Mouse (Mus musculus) left cerebral cortex, adult 9 months (tissue): ENCODE measurements at regions not wholly inside any gene's neighbourhood (a gene's known extent, or its start where the extent isn't known, plus 50 kb on each side); places are given as distances from the start of the nearest gene placed in this dataset.
A peak's percentile ranks its signal among the peaks of the same experiment; 100 is the strongest.

ENCODE experiments used
- DNase-seq, 2 experiments: peaks; one replicate each; pipeline ENCODE4 v3.0.0; 2022; ENCODE audit warnings: low spot score in 2 of 2

DNA sequence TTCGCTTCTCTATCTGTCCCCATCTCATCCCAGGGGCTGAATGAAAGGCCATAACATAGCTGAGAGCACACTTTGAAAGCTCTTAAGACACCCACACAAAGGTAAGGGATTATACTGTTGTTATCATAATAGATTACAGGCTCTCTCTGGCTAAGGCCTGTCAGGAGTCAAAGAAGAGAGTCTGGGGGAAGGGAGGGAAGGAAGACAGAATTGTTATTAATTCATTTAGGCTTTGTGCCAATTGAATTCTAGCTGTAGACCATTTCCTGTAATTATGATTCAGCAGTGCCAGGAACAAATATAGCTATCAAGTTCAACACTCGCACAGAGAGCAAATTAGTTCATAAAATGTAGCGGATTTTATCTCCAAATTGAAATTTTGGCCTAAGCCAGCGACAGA, 369.3 kb upstream of the Gm10306 start:
- no peak for DNase-seq

- no peak for DNase-seq
Measured at GRCm38 (mm10) chr4:94188354-94188753, 368.0 kb upstream of the Gm10306 start.

DNA sequence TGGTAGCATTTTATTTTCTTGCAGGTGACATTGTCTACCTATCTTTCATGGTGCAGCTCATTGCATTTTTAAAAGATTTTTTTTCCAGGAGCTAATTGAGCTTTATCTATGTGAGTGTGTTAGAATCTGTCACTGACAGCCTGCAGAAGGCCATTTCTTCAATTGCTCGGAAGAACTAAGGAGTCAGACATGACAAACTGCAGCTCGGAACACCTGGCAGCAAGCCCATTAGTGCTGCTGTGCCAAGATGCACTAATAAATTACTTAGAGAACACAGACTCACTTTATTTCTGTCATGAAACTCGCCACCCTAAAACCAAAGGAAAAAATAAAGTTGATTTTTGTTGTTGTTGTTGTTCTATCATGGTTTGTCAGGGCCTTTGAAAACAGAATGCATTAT, 367.5 kb upstream of the Gm10306 start:
- no peak for DNase-seq

DNA sequence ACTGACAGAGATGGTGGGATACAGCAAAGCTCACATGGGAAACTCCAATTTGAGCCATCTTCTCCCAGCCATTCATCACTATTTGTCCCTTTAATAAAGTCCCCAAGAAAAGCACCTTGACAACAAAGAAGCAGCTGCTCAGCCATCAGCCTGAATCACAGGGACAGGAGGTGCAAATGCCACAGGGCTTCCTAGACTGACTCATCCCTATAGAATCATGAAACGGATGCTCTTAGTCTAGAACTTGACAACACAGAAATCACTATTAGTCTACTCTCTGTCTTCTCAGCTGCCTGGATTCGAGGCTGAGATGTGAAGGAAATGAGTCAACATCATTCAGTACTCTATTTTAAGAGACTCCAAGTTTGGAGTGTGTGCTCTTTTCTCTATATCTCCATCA, 365.4 kb upstream of the Gm10306 start:
- DNase-seq, result peak in 1 of 2 experiments; percentile 4

GRCm38 (mm10) chr4:94216265-94216664, 340.1 kb upstream of the Gm10306 start:
- no peak for DNase-seq

GRCm38 (mm10) chr4:94235650-94236206, 320.6 kb upstream of the Gm10306 start:
- no peak for DNase-seq

DNA sequence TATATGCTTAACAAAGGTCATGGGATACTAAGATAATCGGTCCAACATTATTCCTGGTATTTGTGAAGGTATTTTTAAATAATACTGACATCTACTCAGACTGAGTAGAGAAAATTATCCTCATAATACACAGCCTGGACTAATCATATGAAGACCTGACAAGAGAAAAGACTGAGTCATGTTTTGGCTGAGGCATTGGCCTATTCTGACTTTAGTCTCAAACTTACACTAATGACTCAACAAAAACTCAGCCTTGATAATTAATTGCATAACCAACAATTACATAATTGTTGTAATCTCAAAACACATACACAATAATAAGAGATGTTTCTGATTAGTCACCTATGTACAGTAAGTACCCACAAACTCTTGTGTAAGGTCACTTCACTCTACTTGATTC, 300.3 kb upstream of the Gm10306 start:
- DNase-seq, result no peak

DNA sequence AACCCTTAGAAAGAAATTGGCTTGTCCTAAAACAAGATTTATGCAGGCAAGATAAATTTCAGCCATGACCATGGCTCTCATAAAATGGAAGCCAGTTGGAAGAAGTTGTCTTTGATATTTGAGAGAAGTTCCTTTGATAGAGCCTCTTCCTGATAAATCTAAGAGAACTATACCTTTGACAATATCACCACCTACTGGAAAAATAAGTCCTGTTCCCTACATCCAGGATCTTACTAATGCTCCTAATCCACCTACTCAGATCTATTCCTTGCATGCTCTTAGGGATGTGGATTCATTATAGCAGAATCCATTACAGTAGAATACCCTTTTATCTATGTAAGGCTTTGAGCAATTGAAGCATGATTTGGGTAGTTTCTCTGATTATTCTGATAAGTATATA, 295.2 kb upstream of the Gm10306 start:
- DNase-seq, result no peak

DNA sequence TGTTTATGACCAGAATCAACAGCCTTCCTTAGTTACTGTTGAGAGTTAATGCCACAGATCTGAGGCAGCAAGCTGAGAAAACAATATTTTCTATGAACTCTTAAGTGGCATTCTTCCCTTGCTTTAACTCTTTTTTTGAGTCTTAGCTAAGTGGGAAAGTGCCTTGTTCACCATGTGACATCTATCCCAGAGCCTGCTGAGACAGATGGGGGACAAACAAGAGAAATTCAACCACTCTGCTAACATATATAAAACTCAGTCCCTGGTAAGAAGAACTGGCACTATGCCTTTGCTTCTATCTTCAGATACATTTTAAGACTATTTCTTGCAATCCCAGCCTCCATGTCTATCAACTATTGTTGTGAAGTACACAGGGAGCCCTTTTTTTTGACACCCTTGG, 274.6 kb upstream of the Gm10306 start:
- DNase-seq, result no peak

- no peak for DNase-seq
Measured at GRCm38 (mm10) chr4:94292150-94292549, 264.2 kb upstream of the Gm10306 start.

GRCm38 (mm10) chr4:94317298-94317697, 239.0 kb upstream of the Gm10306 start:
- peak in 1 of 2 experiments; percentile 8 for DNase-seq

GRCm38 (mm10) chr4:94326759-94327158, 229.6 kb upstream of the Gm10306 start:
- DNase-seq, result no peak

DNA sequence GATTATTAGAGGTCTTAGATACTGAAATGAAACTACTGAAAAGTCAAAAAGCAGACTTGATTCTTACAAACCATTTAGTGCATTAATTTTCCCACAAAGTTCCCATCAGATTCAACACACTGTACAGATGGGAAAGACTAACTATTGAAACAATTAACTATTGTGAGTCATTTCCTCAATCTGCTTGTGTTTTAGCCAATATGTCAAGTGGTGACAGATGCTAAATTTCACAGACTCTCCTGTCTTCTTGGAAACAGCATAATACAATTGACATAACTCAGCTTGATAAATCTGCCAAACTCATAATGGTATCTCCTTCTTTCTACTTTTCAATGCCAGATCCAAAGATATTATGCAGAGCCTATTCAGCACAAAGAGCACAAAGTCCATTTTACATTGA, 213.0 kb upstream of the Gm10306 start:
- DNase-seq, result no peak

- peak in 1 of 2 experiments; percentile 28 for DNase-seq
Measured at GRCm38 (mm10) chr4:94349273-94349672, 207.1 kb upstream of the Gm10306 start.

- no peak for DNase-seq
Measured at GRCm38 (mm10) chr4:94356982-94357381, 199.4 kb upstream of the Gm10306 start.

GRCm38 (mm10) chr4:94360810-94361527, 195.4 kb upstream of the Gm10306 start:
- no peak for DNase-seq

DNA sequence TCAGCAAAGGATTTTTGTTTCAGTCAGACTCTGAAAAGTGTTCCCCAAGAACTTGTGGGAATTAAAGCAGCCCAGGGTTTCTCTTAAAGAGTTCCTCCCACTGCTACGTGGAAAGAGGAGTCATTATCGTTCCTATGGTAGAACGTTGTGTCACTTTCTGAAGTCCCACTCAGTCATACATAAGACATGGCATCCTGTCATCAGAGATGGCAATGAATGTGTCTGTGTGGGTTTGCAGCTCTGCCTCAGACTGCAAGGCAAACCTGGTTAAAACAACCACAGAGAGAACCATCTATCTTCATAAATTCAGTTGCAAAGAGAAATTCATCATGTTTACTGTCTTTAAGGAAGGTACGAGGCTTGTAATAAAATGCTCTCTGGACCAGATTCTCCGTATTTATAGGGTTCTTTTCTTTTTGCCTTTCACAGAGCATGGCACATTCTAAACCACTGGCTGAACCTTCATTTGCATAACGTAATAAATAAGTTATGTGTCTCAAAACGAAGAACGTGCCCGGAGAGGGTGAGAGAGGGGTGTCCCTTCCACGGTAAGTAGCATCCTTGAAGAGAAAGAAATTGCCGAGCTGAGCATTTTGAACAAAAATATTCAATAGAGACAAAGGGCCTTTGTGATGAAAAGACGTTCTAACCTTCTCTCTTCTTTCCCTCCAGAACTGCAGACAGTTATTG, 194.7 kb upstream of the Gm10306 start:
- DNase-seq, result no peak

GRCm38 (mm10) chr4:94365375-94365774, 191.0 kb upstream of the Gm10306 start:
- DNase-seq, result no peak

- no peak for DNase-seq
Measured at GRCm38 (mm10) chr4:94367174-94367573, 189.2 kb upstream of the Gm10306 start.

DNA sequence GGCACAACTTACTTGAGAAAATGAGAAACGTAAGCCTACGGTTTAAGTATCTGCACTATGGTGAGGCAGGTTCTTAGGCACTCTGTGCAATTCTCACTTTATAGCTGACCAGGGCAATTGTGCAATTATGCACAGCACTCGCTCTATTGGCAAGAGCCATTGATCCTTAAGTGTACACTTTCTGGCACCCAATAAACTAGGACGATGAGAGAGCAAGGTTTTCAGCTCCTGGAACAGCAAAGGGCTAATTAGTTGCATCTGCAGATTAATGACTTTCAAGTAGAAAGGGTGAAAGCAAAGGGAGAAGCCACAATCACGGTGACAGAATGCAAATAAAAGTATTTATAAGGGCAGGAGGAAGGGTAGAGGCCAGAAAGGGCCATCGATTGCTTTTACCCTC, 185.4 kb upstream of the Gm10306 start:
- DNase-seq, result no peak

- DNase-seq, result no peak
Measured at GRCm38 (mm10) chr4:94376256-94376655, 180.1 kb upstream of the Gm10306 start.

- no peak for DNase-seq
Measured at GRCm38 (mm10) chr4:94385703-94386102, 170.6 kb upstream of the Gm10306 start.

- no peak for DNase-seq
Measured at GRCm38 (mm10) chr4:94388317-94388716, 168.0 kb upstream of the Gm10306 start.
